Mouse (Mus musculus) forebrain, embryonic 12.5 days (tissue): ENCODE results near the gene Ddx24. TPM values are rescaled to one million over a fixed set of nuclear protein-coding genes. Genes with fewer than 3 reads are reported as not detected.

Source experiments
- ATAC-seq: fragments of 200-750 bp; cut with Nextera tagmentation; 2 replicates; pipeline ENCODE4 v1.8.0; 2017; ENCODE audit warnings: moderate TSS enrichment; ENCODE audit not compliant: low FRiP score
- H3K27ac ChIP-seq: fragments of 300-500 bp; sonication (generic); 2 replicates; pipeline ENCODE4 v1.5.1; 2016; ENCODE audit warnings: mild to moderate bottlenecking
- H3K27me3 ChIP-seq: fragments of 300-500 bp; sonication (generic); 2 replicates; pipeline ENCODE4 v1.6.1; 2016; ENCODE audit warnings: mild to moderate bottlenecking
- H3K36me3 ChIP-seq: fragments of 300-500 bp; sonication (generic); replicated peaks from 2 replicates; pipeline ENCODE4 v1.6.1; 2016; ENCODE audit warnings: mild to moderate bottlenecking
- H3K4me1 ChIP-seq: fragments of 300-500 bp; sonication (generic); 2 replicates; pipeline ENCODE4 v1.6.1; 2016
- H3K4me2 ChIP-seq: fragments of 300-500 bp; sonication (generic); 2 replicates; pipeline ENCODE4 v1.6.1; 2016; ENCODE audit warnings: mild to moderate bottlenecking, moderate library complexity
- H3K4me3 ChIP-seq: fragments of 300-500 bp; sonication (generic); replicated peaks from 2 replicates; pipeline ENCODE4 v1.5.1; 2016; ENCODE audit warnings: mild to moderate bottlenecking
- H3K9ac ChIP-seq: fragments of 300-500 bp; sonication (generic); 2 replicates; pipeline ENCODE4 v1.6.1; 2016; ENCODE audit warnings: mild to moderate bottlenecking
- H3K9me3 ChIP-seq: fragments of 300-500 bp; sonication (generic); 2 replicates; pipeline ENCODE4 v1.6.1; 2016
- WGBS: fragments of 180-500 bp; shearing (Covaris S2); methylation state at CpG from one replicate; pipeline ENCODE4 v1.1.7; 2016; 5-methylcytosine and 5-hydroxymethylcytosine counted together
- polyA plus RNA-seq: library from polyadenylated mRNA; unstranded; fragments of >200 nt; fragmentation: Nextera tagmentation; extraction: Ambion mirVana; gene quantifications from 2 replicates; pipeline ENCODE4 v1.2.1, GENCODE M21; 2016

Gene Ddx24
- polyA plus RNA-seq, 1 experiment from 2014 or later = 127 TPM

DNA sequence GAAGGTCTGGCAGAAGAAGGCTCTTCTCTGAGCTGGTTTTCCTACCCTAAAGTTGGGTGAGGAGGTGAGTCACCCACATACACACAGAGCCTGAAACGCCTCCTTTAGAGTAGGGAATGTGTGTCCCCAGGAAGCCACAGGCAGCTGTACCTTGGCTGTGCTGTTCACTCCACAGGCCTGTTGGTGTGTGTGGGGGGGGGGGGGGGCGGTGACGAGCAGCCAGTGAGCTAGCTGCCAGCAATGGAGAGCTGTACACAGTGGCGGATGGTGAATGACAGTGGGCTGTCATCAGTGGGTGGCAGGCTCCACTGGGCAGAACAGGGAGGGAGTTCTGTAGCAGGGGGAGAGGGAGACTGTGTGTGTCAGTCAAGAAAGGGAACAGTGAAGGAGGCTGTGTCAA is 48.9 kb downstream of the Ddx24 start:
- no peak overlapping the region for H3K4me3 ChIP-seq
- peaks cover 3% of the 10 kb centered on the region; the same call in 1 of the 2 replicates for H3K27me3 ChIP-seq
- no peak overlapping the region for H3K9ac ChIP-seq
- H3K36me3 ChIP-seq = no peaks in the 10 kb centered on the region
- 84% methylated on average over 2 of the region's 4 CpGs for WGBS
- H3K27ac ChIP-seq = no peak overlapping the region
- no peak overlapping the region for H3K4me2 ChIP-seq
- no peaks in the 10 kb centered on the region for H3K4me1 ChIP-seq
- no peak for ATAC-seq
- no peaks in the 10 kb centered on the region for H3K9me3 ChIP-seq

DNA sequence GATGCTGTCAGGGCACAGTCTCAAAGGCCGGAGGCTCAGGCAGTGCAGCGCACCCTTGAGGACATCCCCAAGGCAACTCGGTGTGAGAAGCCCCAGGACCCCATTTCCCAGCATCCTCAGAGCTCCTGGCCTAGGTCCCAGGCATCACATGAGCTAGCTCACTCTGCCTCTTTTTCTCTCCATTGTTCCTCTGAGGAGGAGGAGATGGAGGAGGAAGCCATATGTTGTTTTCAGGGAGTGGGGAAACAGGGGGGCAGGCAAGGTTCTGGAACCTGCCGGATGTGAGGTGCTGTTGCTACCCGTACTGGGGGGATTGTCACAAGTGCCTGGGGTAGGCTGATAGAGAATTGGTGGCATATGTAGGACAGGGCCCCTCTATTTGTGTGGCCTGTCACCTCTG is 49.5 kb downstream of the Ddx24 start:
- Histone ChIP-seq H3K4me2 (no peak overlapping the region), H3K9me3 (no peaks in the 10 kb centered on the region), H3K9ac (no peak overlapping the region), H3K27ac (no peak overlapping the region), H3K27me3 (peaks cover 4% of the 10 kb centered on the region; the same call in 1 of the 2 replicates), H3K4me1 (no peaks in the 10 kb centered on the region), H3K36me3 (no peaks in the 10 kb centered on the region), H3K4me3 (no peak overlapping the region)
- WGBS = 62% methylated on average over 5 of the region's 5 CpGs
- ATAC-seq = no peak

DNA sequence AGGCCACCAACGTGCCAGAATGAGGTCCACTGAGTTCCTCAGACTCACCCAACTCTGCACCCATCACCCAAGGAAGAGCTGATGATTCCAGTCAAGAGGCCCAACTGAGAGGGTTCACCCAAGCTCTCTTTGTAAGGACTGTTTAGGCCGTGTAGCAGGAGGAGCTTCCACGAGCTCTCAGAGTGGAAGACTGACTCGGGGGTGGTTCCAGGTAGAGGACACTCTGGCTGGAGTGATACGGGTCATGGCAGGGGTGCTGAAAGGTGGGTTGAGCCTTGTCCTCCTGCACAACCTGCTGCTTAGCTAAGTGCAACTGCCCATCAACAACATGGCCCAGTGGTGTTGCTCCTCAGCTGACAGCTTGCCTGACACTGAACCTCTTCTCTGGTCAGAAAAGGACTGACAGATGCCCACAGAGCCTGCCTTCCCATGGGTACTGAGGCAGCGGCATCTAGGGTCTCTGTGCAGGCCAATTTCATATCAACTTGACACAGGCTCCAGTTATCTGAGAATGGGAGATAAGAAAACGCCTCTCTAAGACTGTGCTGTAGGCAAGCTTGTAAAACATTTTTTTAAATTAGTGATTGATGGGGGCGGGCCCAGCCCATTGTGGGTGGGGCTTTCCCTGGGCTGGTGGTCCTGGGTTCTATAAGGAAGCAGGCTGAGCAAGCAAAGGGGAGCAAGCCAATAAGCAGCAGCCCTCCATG is 51.9 kb downstream of the Ddx24 start:
- Histone ChIP-seq H3K9ac (no peak overlapping the region), H3K36me3 (no peaks in the 10 kb centered on the region), H3K4me2 (no peak overlapping the region), H3K27me3 (peaks cover 10% of the 10 kb centered on the region), H3K27ac (no peak overlapping the region), H3K4me1 (no peaks in the 10 kb centered on the region), H3K9me3 (no peaks in the 10 kb centered on the region), H3K4me3 (no peak overlapping the region)
- no peak for ATAC-seq
- WGBS = 76% methylated on average over 8 of the region's 8 CpGs

GRCm38 (mm10) chr12:103371711-103372110 is 53.9 kb downstream of the Ddx24 start:
- Histone ChIP-seq H3K27me3 (peaks cover 16% of the 10 kb centered on the region), H3K9ac (no peak overlapping the region), H3K9me3 (no peaks in the 10 kb centered on the region), H3K27ac (no peak overlapping the region), H3K4me2 (no peak overlapping the region), H3K4me1 (peaks cover 3% of the 10 kb centered on the region; the same call in 1 of the 2 replicates), H3K36me3 (no peaks in the 10 kb centered on the region), H3K4me3 (no peak overlapping the region)
- ATAC-seq = no peak
- 27% methylated on average over 6 of the region's 6 CpGs for WGBS

GRCm38 (mm10) chr12:103370861-103371260 is 54.8 kb downstream of the Ddx24 start:
- ATAC-seq = no peak
- Histone ChIP-seq H3K4me1 (peaks cover 3% of the 10 kb centered on the region; the same call in 1 of the 2 replicates), H3K36me3 (no peaks in the 10 kb centered on the region), H3K27ac (no peak overlapping the region), H3K4me2 (no peak overlapping the region), H3K9me3 (no peaks in the 10 kb centered on the region), H3K9ac (no peak overlapping the region), H3K27me3 (peaks cover 16% of the 10 kb centered on the region), H3K4me3 (no peak overlapping the region)
- WGBS = 84% methylated on average over 4 of the region's 4 CpGs

DNA sequence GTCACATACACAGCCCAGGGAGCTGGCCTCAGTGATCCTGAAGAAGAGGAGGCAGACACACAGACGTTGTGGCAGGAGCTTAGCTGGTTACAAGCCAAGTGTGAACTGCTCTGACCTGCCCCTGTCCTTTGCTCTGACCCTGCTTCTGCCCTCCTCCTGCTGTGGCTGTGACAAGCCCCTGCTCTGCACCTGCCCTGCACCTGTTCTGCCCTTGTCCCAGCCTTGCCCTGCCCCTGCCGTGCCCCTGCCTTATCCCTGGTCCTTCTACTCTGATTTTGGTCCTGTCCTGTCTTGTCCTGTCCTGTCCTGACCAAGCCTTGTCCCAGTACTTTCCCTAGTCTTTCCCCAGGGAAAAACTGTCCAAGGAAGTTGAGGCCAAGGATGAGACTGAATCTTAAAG is 56.9 kb downstream of the Ddx24 start:
- Histone ChIP-seq H3K27ac (no peak overlapping the region), H3K4me1 (peaks cover 3% of the 10 kb centered on the region; the same call in 1 of the 2 replicates), H3K36me3 (no peaks in the 10 kb centered on the region), H3K27me3 (peaks cover 13% of the 10 kb centered on the region), H3K9me3 (no peaks in the 10 kb centered on the region), H3K4me3 (no peak overlapping the region), H3K9ac (no peak overlapping the region), H3K4me2 (no peak overlapping the region)
- no peak for ATAC-seq
- 66% methylated on average over 2 of the region's 2 CpGs for WGBS

DNA sequence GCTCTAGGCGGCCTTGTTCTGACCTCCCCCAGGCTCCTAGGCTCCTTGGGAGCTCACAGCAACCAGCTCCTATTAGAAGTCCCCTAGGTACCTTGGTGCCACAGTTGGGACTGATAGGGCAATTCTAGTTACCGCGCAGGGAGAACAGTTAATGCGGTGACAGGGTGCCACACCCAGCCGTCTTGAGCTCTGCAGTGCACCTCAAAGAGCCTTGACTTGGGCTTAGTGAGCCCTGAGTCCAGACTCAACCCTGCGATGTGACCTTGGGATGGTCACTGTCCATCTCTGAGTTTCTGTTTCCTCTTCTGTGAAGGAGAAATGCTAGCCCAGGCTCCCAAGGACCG is 57.3 kb downstream of the Ddx24 start:
- H3K27ac ChIP-seq = no peak overlapping the region
- no peak overlapping the region for H3K4me3 ChIP-seq

DNA sequence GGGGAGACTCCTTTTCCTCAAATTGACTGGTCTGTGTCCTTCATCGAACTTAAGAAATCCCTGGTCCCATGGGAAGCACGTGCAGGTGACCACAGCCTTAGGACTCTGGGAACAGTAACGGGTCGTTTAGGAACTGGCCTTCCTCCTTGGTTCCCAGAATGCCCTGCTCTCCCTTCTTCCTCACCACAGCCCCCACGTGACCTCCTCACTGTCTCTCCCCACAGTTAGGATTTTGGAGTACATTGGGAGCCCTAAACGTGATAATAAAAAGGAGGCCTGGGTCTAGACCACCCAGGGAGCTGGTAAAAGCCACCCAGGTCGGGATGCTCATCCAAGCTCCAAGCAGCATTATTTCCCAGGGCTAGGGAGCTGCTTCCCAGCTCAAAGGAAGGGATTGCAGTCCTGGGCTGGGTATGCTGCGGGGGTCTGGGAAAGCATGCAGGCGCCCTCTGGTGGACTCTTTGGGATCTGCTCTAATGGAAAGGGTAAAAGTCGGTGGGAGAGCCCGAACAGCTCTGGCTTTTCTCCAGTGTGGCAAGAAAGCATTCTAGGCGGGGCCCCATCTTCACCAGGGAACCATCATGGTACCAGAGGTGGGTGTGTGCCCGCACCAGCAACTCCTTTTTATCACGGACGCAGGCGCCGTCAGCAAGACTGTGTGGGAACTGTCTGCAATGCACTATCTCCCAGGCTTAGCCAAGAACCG is 57.9 kb downstream of the Ddx24 start:
- H3K4me2 ChIP-seq = peak overlapping the region; percentile 33
- 18% methylated on average over 18 of the region's 18 CpGs for WGBS
- H3K36me3 ChIP-seq = no peaks in the 10 kb centered on the region
- H3K27me3 ChIP-seq = peaks cover 13% of the 10 kb centered on the region
- ATAC-seq = peak; percentile 80
- H3K9ac ChIP-seq = no peak overlapping the region
- H3K4me1 ChIP-seq = peaks cover 3% of the 10 kb centered on the region; the same call in 1 of the 2 replicates
- H3K9me3 ChIP-seq = no peaks in the 10 kb centered on the region
- no peak overlapping the region for H3K27ac ChIP-seq
- no peak overlapping the region for H3K4me3 ChIP-seq

More for the DNA sequence above, 57.3 kb downstream of the Ddx24 start:
- H3K9ac ChIP-seq = no peak overlapping the region
- peak; percentile 4; the same call in 1 of the 2 replicates for ATAC-seq
- WGBS = 82% methylated on average over 7 of the region's 7 CpGs
- peaks cover 3% of the 10 kb centered on the region; the same call in 1 of the 2 replicates for H3K4me1 ChIP-seq
- H3K9me3 ChIP-seq = no peaks in the 10 kb centered on the region
- no peak overlapping the region for H3K4me2 ChIP-seq
- H3K27me3 ChIP-seq = peaks cover 13% of the 10 kb centered on the region
- H3K36me3 ChIP-seq = no peaks in the 10 kb centered on the region

DNA sequence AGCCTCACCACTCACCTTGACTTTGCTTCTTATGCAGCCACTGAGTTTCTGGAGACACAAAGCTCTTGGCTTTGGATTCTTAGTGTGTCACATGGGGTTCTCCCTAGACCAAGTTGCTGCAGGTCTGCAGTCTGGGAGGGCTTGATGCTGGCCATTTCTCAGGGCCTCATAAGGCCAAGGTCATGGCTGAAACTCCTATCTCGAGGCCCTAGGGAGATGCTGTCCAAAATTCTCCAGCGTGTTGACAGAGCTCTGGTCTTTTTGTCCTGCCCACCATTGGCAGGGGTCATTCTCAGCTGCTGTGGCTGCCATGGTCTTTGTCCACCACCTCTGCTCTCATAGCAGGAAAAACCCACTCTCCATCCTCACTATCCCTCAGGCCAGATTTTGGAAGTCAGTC is 58.5 kb downstream of the Ddx24 start:
- no peak overlapping the region for H3K4me2 ChIP-seq
- WGBS = 88% methylated on average over 2 of the region's 2 CpGs
- H3K36me3 ChIP-seq = no peaks in the 10 kb centered on the region
- H3K9ac ChIP-seq = no peak overlapping the region
- H3K4me1 ChIP-seq = peaks cover 3% of the 10 kb centered on the region; the same call in 1 of the 2 replicates
- ATAC-seq = no peak
- H3K9me3 ChIP-seq = no peaks in the 10 kb centered on the region
- H3K4me3 ChIP-seq = no peak overlapping the region
- H3K27me3 ChIP-seq = peaks cover 13% of the 10 kb centered on the region
- H3K27ac ChIP-seq = no peak overlapping the region

- Histone ChIP-seq H3K9me3 (no peaks in the 10 kb centered on the region), H3K4me2 (no peak overlapping the region), H3K27ac (no peak overlapping the region), H3K4me1 (no peaks in the 10 kb centered on the region), H3K27me3 (no peaks in the 10 kb centered on the region), H3K9ac (no peak overlapping the region), H3K36me3 (no peaks in the 10 kb centered on the region), H3K4me3 (no peak overlapping the region)
- 79% methylated on average over 3 of the region's 3 CpGs for WGBS
- no peak for ATAC-seq
Observed at GRCm38 (mm10) chr12:103362336-103362735, 63.3 kb downstream of the Ddx24 start.

DNA sequence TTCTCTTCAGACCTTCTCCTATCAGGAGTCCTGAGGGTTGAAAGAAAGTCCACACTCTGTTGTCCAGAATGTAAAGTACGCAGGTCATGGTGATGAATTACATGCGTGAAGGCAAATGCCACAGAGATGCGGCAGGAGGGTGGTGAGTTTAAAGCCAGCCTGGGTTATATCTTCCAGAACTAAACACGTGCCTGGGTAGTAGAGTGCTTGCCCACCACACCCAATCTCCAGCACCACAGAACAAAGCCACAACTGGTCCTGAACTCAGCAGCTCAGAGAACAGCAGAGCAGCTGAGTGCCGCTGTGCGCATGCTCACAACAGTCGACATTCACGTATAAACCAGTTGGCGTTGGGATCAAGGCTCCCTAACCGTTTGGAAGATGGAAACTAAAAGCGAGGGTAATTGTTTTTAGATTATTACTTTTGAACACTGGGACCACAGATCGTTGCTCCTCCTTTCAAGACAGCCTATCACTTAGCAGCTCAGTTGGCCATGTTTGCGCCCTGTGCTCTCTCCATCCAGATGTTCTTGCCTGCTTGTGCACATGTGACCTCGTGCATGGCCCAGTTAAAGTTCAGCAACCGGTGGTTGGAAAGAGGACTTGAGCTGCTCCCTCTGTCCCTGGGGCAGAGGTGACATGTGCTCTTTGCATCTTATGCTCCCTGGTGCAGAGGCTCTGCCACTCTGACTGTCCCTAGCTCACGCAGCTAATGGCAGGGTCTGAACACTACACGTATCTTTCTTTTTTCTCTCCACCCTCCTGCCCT is 63.9 kb downstream of the Ddx24 start:
- H3K36me3 ChIP-seq = no peaks in the 10 kb centered on the region
- no peaks in the 10 kb centered on the region for H3K9me3 ChIP-seq
- no peaks in the 10 kb centered on the region for H3K27me3 ChIP-seq
- no peak overlapping the region for H3K4me3 ChIP-seq
- H3K4me2 ChIP-seq = no peak overlapping the region
- H3K9ac ChIP-seq = no peak overlapping the region
- no peak for ATAC-seq
- no peak overlapping the region for H3K27ac ChIP-seq
- H3K4me1 ChIP-seq = no peaks in the 10 kb centered on the region
- WGBS = 88% methylated on average over 17 of the region's 17 CpGs

GRCm38 (mm10) chr12:103360812-103361211 is 64.8 kb downstream of the Ddx24 start:
- no peak for ATAC-seq
- no peaks in the 10 kb centered on the region for H3K9me3 ChIP-seq
- no peak overlapping the region for H3K4me3 ChIP-seq
- 90% methylated on average over 8 of the region's 8 CpGs for WGBS
- no peaks in the 10 kb centered on the region for H3K27me3 ChIP-seq
- no peak overlapping the region for H3K27ac ChIP-seq
- H3K4me2 ChIP-seq = no peak overlapping the region
- no peak overlapping the region for H3K9ac ChIP-seq
- no peaks in the 10 kb centered on the region for H3K4me1 ChIP-seq
- no peaks in the 10 kb centered on the region for H3K36me3 ChIP-seq
